Mouse (Mus musculus): Measurements from ENCODE around the gene Rab20.

Rab20 gene

DNA sequence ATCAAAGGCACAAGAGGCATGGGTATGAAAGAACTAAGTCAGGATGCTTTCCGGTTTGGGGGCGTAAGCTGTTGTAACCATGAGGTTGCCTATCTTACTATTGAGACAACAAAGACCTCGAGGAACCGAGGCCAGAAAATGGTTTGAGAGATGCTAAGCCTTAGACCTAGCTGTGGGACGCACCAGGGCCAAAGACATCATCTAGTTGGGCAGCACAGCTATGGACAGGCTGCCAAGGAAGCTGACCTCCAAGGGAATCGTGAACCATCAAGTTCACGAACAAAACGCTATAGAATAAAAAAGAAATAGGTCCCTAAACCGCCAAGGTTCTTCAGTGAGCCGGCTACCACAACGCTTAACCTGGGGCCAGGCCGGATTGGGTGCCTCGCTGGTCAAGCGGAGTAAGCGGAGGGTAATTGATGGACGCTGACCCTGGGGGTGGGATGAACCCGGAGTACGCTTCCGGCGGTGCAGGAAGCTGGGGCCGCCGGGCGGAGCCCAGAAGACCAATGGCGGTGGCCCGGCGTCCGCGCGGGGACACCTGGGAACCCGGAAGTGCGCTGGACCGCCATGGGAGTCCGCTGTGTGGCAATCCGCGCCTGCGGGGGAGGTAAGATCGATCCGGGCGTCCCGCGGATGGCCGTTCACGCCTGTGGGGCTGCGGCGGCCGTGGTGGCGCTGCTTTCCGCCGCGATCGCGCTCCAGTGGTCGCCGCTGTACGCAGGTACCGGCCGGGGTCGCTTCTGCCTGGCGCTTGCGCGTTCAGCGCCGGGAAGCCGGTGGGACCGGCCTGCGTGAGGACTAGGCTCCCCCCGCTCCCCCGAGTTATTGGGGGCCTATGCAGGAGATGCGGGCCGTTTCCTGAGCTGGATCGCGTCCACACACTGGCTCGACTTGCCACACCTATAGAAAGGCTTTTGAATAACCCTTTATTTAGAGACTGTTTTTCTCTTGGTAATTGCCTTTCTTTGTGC is 18.8 kb upstream of the Rab20 start, which contains the start of gene Naxd:
TSS of gene Naxd (plus strand) at position 490 of the 974 bp plus-strand sequence.
- TF ChIP-seq GATA4 (IDR thresholded peaks at IDR 0.05; ENCODE audit: insufficient replicate concordance, low read length), result peak; percentile 58; the same call in 1 of the 2 replicates

DNA sequence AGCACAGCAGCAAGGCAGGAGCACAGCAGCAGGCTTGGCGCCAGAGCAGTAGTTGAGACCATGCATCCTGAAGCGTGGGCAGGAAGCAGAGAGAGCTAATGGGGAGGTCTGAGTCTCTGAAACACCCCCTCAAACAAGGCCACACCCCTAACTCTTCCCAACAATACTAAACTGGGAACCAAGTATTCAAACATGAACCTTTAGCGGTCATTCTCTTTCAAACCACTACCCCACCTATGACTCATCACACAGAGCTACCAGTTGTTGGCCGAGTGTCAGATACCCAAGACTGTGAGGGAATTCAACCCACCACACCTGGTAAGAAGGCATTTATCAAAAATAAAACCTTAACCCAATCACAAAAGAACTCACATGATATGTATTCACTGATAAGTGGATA is 8.7 kb upstream of the Rab20 start:
- no peak for TF ChIP-seq GATA4 (IDR thresholded peaks at IDR 0.05; ENCODE audit: insufficient replicate concordance, low read length)

GRCm38 (mm10) chr8:11486142-11486541 is 7.6 kb upstream of the Rab20 start:
- no peak for TF ChIP-seq GATA4 (IDR thresholded peaks at IDR 0.05; ENCODE audit: insufficient replicate concordance, low read length)

DNA sequence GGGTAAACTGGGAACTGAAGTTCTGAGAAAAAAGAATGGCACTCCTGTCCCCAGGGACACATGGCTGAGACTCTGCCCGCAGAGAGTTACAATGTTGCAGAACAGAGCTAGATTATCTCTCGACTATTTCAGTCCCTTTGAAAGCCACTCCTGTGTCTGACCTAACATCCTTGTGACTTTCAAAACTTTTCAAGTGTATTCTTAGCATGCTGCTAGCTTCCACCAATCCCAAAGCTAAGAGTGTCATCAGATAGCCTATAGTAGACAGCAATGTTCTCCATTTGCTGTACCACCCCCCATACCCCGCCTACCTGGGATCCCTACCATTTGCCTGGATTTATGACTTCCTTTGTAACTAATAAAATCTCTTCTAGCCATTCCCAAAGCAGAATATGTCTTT is 4.0 kb upstream of the Rab20 start:
- TF ChIP-seq GATA4 (IDR thresholded peaks at IDR 0.05; ENCODE audit: insufficient replicate concordance, low read length), result no peak

DNA sequence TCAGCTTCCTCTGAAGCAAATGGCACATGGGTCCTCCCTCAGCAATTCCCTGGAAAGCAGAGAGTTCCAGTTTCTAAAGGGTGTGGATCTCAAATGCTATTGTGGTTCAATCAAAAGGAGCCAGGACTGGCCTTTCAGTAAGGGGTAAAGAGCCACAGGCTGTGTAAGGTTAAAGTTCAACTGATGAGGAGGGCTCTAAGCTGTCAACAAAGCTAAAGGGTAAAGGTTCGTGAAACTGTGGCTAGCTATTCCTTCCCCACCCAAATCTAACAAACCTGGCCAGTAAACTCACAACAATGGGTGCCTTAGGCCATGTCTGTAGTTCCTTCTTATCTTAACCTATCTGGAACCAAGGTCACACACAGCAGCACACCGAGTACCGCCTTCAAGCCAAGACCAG is 3.4 kb upstream of the Rab20 start:
- no peak; the same call in 1 of the 2 replicates for TF ChIP-seq GATA4 (IDR thresholded peaks at IDR 0.05; ENCODE audit: insufficient replicate concordance, low read length)

- no peak for TF ChIP-seq GATA4 (IDR thresholded peaks at IDR 0.05; ENCODE audit: insufficient replicate concordance, low read length)
These were observed 1.1 kb upstream of the Rab20 start for GRCm38 (mm10) chr8:11479591-11479990.

GRCm38 (mm10) chr8:11478807-11479527 is 457 bp upstream of the Rab20 start:
- no peak for TF ChIP-seq GATA4 (IDR thresholded peaks at IDR 0.05; ENCODE audit: insufficient replicate concordance, low read length)

GRCm38 (mm10) chr8:11477178-11477553 is 1.3 kb downstream of the Rab20 start:
- no peak for TF ChIP-seq GATA4 (IDR thresholded peaks at IDR 0.05; ENCODE audit: insufficient replicate concordance, low read length)

DNA sequence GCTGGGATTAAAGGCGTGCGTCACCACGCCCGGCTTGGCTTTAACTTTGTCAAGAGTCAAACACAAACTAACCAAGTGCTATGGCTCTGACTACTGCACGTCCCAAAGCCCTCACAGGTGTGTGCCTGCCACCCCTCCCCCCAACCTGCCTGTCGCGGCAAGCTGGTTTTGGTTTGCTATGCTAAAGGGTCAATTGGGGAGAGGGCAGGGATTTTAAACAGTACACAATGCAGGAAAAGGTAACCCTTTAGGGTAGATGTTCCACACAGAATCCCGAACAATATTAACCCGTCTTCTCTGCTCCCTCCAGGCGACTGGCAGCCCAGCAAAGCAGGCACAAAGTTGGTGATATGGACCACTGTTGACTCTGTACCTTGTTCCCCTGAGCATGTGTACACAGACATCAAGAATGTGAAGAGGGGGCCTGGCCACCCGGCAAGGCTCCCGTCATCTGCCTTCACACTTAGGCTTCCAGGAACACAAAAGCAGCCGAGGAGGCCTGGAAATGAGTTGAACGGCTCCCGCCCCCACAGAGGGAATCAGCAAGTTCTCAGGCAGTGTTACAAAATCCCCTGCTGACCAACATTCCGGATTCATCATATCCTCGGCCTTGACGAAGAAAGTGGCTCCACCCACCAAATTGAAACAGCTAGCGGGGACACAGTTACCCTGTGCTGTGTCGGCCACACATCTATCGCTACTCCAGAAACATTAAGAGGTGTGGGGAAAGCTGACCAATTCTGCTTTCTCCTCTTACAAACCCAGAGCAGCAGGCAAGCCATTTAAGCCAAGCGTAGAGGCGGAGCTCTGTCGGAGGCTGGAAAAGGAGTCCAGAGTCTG is 2.0 kb downstream of the Rab20 start:
- no peak; the same call in 1 of the 2 replicates for TF ChIP-seq GATA4 (IDR thresholded peaks at IDR 0.05; ENCODE audit: insufficient replicate concordance, low read length)

GRCm38 (mm10) chr8:11475876-11476275 is 2.6 kb downstream of the Rab20 start:
- TF ChIP-seq GATA4 (IDR thresholded peaks at IDR 0.05; ENCODE audit: insufficient replicate concordance, low read length), result no peak

DNA sequence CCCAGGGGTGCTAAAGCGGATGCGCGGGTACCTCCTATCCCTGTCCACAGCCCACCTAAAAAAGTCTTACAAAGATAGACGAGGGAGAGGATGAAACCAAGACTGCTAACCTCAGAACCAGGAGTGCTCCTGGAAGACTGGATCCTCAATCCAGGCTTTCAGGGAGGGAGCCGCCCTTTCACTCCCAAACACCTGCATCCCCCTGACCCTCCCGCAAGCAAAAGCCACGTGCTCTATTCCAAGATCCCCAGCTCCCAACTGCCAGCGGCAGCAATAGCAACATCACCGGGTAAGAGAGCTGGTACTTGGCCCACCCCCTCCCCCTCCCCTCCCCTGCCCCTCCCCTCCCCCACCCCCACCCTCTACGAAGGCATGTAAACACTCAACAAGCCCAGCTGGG is 3.1 kb downstream of the Rab20 start:
- no peak for TF ChIP-seq GATA4 (IDR thresholded peaks at IDR 0.05; ENCODE audit: insufficient replicate concordance, low read length)

DNA sequence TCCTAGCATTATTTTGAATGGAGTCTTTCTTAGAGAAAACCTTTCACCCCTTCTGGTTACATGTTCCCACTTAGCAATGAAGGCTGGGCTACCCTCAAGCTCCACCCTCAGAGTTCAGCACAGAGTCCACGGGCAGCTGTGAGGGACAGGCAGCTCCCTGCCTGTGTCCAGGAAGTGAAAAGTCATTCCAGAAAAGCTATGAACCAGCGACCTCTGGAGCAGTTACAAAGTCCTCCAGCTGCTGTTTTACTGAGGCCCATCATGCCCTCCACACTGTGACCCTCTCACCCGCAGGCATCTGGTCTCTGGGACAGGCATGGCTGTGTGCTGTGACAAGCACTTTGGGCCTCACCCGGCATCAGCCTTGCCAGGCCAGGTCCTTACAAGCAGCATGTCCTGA is 5.4 kb downstream of the Rab20 start:
- TF ChIP-seq GATA4 (IDR thresholded peaks at IDR 0.05; ENCODE audit: insufficient replicate concordance, low read length), result no peak

- no peak for TF ChIP-seq GATA4 (IDR thresholded peaks at IDR 0.05; ENCODE audit: insufficient replicate concordance, low read length)
These were observed 7.2 kb downstream of the Rab20 start for GRCm38 (mm10) chr8:11471309-11471708.

DNA sequence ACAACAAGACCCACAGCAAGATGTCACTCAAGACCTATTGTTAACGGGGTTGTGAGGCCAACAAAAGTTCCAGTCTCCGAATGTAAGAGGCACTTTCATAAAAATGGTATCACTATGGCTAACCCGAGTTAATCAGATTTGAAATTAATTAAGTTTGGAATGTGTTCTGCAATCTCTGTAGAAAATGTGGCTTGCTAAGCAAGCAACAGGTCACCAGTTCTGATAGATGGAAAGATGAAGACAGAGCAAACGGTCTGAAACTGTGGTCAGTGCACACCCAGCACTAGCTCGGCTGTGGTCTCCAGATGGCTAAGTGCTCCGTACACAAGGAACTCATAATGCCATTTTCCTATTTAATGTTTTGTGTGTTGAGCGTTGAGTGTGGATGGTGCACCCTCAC is 7.8 kb downstream of the Rab20 start:
- TF ChIP-seq GATA4 (IDR thresholded peaks at IDR 0.05; ENCODE audit: insufficient replicate concordance, low read length), result no peak

DNA sequence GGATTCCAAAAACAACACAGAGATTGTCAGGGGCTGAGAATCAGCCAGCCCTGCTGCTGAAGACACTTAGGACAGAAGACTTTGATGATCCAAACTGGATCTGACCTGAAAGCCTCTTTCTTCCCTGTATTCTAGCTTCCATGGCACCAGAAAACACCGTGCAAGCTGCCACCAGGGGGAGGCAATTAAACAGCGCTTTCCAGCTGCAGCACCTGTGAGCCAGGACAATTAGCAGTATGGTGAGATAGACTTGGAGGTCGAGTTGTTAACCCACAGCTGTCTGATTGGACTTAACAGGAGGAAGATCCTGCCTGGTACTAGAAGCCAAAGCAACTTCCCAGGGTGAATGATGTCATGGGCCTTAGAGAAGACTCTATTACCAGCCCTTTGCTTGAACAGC is 9.4 kb downstream of the Rab20 start:
- no peak for TF ChIP-seq GATA4 (IDR thresholded peaks at IDR 0.05; ENCODE audit: insufficient replicate concordance, low read length)

Measured in liver, adult (tissue).